Mouse (Mus musculus): ENCODE data around the gene Rnf150. TPM values are rescaled to one million over a fixed set of nuclear protein-coding genes. Genes with fewer than 3 reads are reported as not detected.

Gene Rnf150
- polyA plus RNA-seq, 1 experiment from 2014 or later = 2.1 TPM

GRCm38 (mm10) chr8:83083452-83083851 is 220.3 kb downstream of the Rnf150 start:
- Histone ChIP-seq H3K9ac (no peak overlapping the region), H3K4me3 (no peak overlapping the region), H3K4me2 (replicated peaks) (no peak overlapping the region), H3K27me3 (0 out of 2 replicates have a peak, but pooled peaks cover 2% of the 10 kb centered on the region), H3K27ac (no peak overlapping the region), H3K4me1 (peaks cover 16% of the 10 kb centered on the region), H3K36me3 (peaks cover 3% of the 10 kb centered on the region; the same call in 1 of the 2 replicates), H3K9me3 (no peaks in the 10 kb centered on the region)
- no peak for ATAC-seq (ENCODE audit: low FRiP score, low read depth)
- WGBS = 77% methylated on average over 6 of the region's 6 CpGs

- no peak overlapping the region for H3K27ac ChIP-seq
- H3K36me3 ChIP-seq = peaks cover 3% of the 10 kb centered on the region; the same call in 1 of the 2 replicates
- H3K9me3 ChIP-seq = no peaks in the 10 kb centered on the region
- 0 out of 2 replicates have a peak, but pooled peaks cover 7% of the 10 kb centered on the region for H3K27me3 ChIP-seq
- H3K4me3 ChIP-seq = no peak overlapping the region
- H3K9ac ChIP-seq = no peak overlapping the region
- peaks cover 3% of the 10 kb centered on the region; the same call in 1 of the 2 replicates for H3K4me1 ChIP-seq
- WGBS = 70% methylated on average over 3 of the region's 3 CpGs
- H3K4me2 ChIP-seq (replicated peaks) = no peak overlapping the region
- no peak for ATAC-seq (ENCODE audit: low FRiP score, low read depth)
Observed at GRCm38 (mm10) chr8:83085581-83085980, 222.4 kb downstream of the Rnf150 start.

- WGBS = 84% methylated on average over 8 of the region's 8 CpGs
- H3K9me3 ChIP-seq = no peaks in the 10 kb centered on the region
- no peak for ATAC-seq (ENCODE audit: low FRiP score, low read depth)
Observed at GRCm38 (mm10) chr8:83086625-83087024, 223.5 kb downstream of the Rnf150 start.

GRCm38 (mm10) chr8:83087604-83088003 is 224.4 kb downstream of the Rnf150 start:
- H3K27ac ChIP-seq = no peak overlapping the region
- H3K4me1 ChIP-seq = no peaks in the 10 kb centered on the region
- H3K9ac ChIP-seq = no peak overlapping the region
- no peak overlapping the region for H3K4me3 ChIP-seq
- 0 out of 2 replicates have a peak, but pooled peaks cover 7% of the 10 kb centered on the region for H3K27me3 ChIP-seq
- peaks cover 3% of the 10 kb centered on the region; the same call in 1 of the 2 replicates for H3K36me3 ChIP-seq
- H3K4me2 ChIP-seq (replicated peaks) = no peak overlapping the region
- no peak for ATAC-seq (ENCODE audit: low FRiP score, low read depth)
- H3K9me3 ChIP-seq = no peaks in the 10 kb centered on the region

More at GRCm38 (mm10) chr8:83086625-83087024, 223.5 kb downstream of the Rnf150 start:
- no peak overlapping the region for H3K27ac ChIP-seq
- H3K36me3 ChIP-seq = peaks cover 3% of the 10 kb centered on the region; the same call in 1 of the 2 replicates
- H3K4me2 ChIP-seq (replicated peaks) = no peak overlapping the region
- no peak overlapping the region for H3K9ac ChIP-seq
- 0 out of 2 replicates have a peak, but pooled peaks cover 7% of the 10 kb centered on the region for H3K27me3 ChIP-seq
- no peaks in the 10 kb centered on the region for H3K4me1 ChIP-seq
- no peak overlapping the region for H3K4me3 ChIP-seq

GRCm38 (mm10) chr8:83088156-83088555 is 225.0 kb downstream of the Rnf150 start:
- Histone ChIP-seq H3K4me1 (no peaks in the 10 kb centered on the region), H3K9ac (no peak overlapping the region), H3K27me3 (0 out of 2 replicates have a peak, but pooled peaks cover 7% of the 10 kb centered on the region), H3K36me3 (peaks cover 3% of the 10 kb centered on the region; the same call in 1 of the 2 replicates), H3K27ac (no peak overlapping the region), H3K4me2 (replicated peaks) (no peak overlapping the region), H3K9me3 (no peaks in the 10 kb centered on the region), H3K4me3 (no peak overlapping the region)
- 62% methylated on average over 6 of the region's 6 CpGs for WGBS
- no peak for ATAC-seq (ENCODE audit: low FRiP score, low read depth)

GRCm38 (mm10) chr8:83089336-83089986 is 226.3 kb downstream of the Rnf150 start:
- 0 out of 2 replicates have a peak, but pooled peaks cover 4% of the 10 kb centered on the region for H3K27me3 ChIP-seq
- no peak overlapping the region for H3K9ac ChIP-seq
- WGBS = 29% methylated on average over 10 of the region's 10 CpGs
- no peaks in the 10 kb centered on the region for H3K4me1 ChIP-seq
- H3K27ac ChIP-seq = no peak overlapping the region
- H3K4me3 ChIP-seq = no peak overlapping the region
- H3K9me3 ChIP-seq = no peaks in the 10 kb centered on the region
- no peaks in the 10 kb centered on the region for H3K36me3 ChIP-seq
- no peak overlapping the region for H3K4me2 ChIP-seq (replicated peaks)
- no peak for ATAC-seq (ENCODE audit: low FRiP score, low read depth)

- Histone ChIP-seq H3K36me3 (no peaks in the 10 kb centered on the region), H3K4me1 (no peaks in the 10 kb centered on the region), H3K9me3 (no peaks in the 10 kb centered on the region), H3K4me3 (no peak overlapping the region), H3K9ac (no peak overlapping the region), H3K27me3 (0 out of 2 replicates have a peak, but pooled peaks cover 4% of the 10 kb centered on the region), H3K27ac (no peak overlapping the region), H3K4me2 (replicated peaks) (no peak overlapping the region)
- ATAC-seq (ENCODE audit: low FRiP score, low read depth) = no peak
- 77% methylated on average over 4 of the region's 4 CpGs for WGBS
Observed at GRCm38 (mm10) chr8:83090446-83090845, 227.3 kb downstream of the Rnf150 start.

- Histone ChIP-seq H3K4me3 (no peak overlapping the region), H3K4me2 (replicated peaks) (no peak overlapping the region), H3K9me3 (no peaks in the 10 kb centered on the region), H3K36me3 (no peaks in the 10 kb centered on the region), H3K9ac (no peak overlapping the region), H3K4me1 (no peaks in the 10 kb centered on the region), H3K27me3 (no peaks in the 10 kb centered on the region), H3K27ac (no peak overlapping the region)
- WGBS = 36% methylated on average over 1 of the region's 1 CpGs
- no peak for ATAC-seq (ENCODE audit: low FRiP score, low read depth)
Observed at GRCm38 (mm10) chr8:83100041-83100440, 236.9 kb downstream of the Rnf150 start.

GRCm38 (mm10) chr8:83102957-83103510 is 239.9 kb downstream of the Rnf150 start:
- H3K27ac ChIP-seq = no peak overlapping the region
- H3K4me1 ChIP-seq = no peaks in the 10 kb centered on the region
- no peaks in the 10 kb centered on the region for H3K27me3 ChIP-seq
- 45% methylated on average over 7 of the region's 7 CpGs for WGBS
- H3K36me3 ChIP-seq = no peaks in the 10 kb centered on the region
- no peak overlapping the region for H3K4me3 ChIP-seq
- no peaks in the 10 kb centered on the region for H3K9me3 ChIP-seq
- H3K4me2 ChIP-seq (replicated peaks) = no peak overlapping the region
- no peak for ATAC-seq (ENCODE audit: low FRiP score, low read depth)
- no peak overlapping the region for H3K9ac ChIP-seq

- Histone ChIP-seq H3K27ac (no peak overlapping the region), H3K4me3 (no peak overlapping the region), H3K9ac (no peak overlapping the region), H3K36me3 (no peaks in the 10 kb centered on the region), H3K9me3 (no peaks in the 10 kb centered on the region), H3K4me1 (no peaks in the 10 kb centered on the region), H3K4me2 (replicated peaks) (no peak overlapping the region), H3K27me3 (no peaks in the 10 kb centered on the region)
- 94% methylated on average over 2 of the region's 2 CpGs for WGBS
- ATAC-seq (ENCODE audit: low FRiP score, low read depth) = no peak
Observed at GRCm38 (mm10) chr8:83103968-83104367, 240.8 kb downstream of the Rnf150 start.

- WGBS = 65% methylated on average over 7 of the region's 7 CpGs
- ATAC-seq (ENCODE audit: low FRiP score, low read depth) = no peak
- no peak overlapping the region for H3K4me3 ChIP-seq
Observed at GRCm38 (mm10) chr8:83109756-83110155, 246.6 kb downstream of the Rnf150 start.

GRCm38 (mm10) chr8:83110177-83110576 is 247.0 kb downstream of the Rnf150 start:
- ATAC-seq (ENCODE audit: low FRiP score, low read depth) = no peak
- Histone ChIP-seq H3K9me3 (no peaks in the 10 kb centered on the region), H3K4me2 (replicated peaks) (no peak overlapping the region), H3K36me3 (no peaks in the 10 kb centered on the region), H3K4me3 (no peak overlapping the region), H3K4me1 (no peaks in the 10 kb centered on the region), H3K27me3 (no peaks in the 10 kb centered on the region), H3K27ac (no peak overlapping the region), H3K9ac (no peak overlapping the region)
- 81% methylated on average over 5 of the region's 5 CpGs for WGBS

More at GRCm38 (mm10) chr8:83109756-83110155, 246.6 kb downstream of the Rnf150 start:
- Histone ChIP-seq H3K27me3 (no peaks in the 10 kb centered on the region), H3K4me2 (replicated peaks) (no peak overlapping the region), H3K4me1 (no peaks in the 10 kb centered on the region), H3K36me3 (no peaks in the 10 kb centered on the region), H3K27ac (no peak overlapping the region), H3K9ac (no peak overlapping the region), H3K9me3 (no peaks in the 10 kb centered on the region)

Measured in limb, embryonic 13.5 days (tissue).